Mouse (Mus musculus) E14TG2a.4 (cell line): ENCODE data around the gene Rras2.

Experiments
- CTCF ChIP-seq: conservative IDR thresholded peaks from 2 replicates; pipeline ENCODE4 v1.5.1; 2014; ENCODE audit warnings: low read length
- POU5F1 ChIP-seq: IDR thresholded peaks from 2 replicates; pipeline ENCODE4 v1.6.1; 2014; ENCODE audit warnings: low read length, borderline replicate concordance

GRCm38 (mm10) chr7:114155053-114155865, 37.7 kb upstream of the Rras2 start:
- TF ChIP-seq CTCF (no peak), POU5F1 (no peak)
